Mouse (Mus musculus) frontal cortex, adult (tissue): Measurements from ENCODE around the gene Cox17.
"Not testable (repeated sequence)": the region's sequence is repeated elsewhere in the genome, so short reads cannot be mapped to it uniquely, and the experiment has no call there.

Experiments used
- ATAC-seq: cut with Nextera tagmentation; 2 replicates; pipeline ENCODE4 v1.9.2; 2017; ENCODE audit warnings: mild to moderate bottlenecking, moderate library complexity, mixed read lengths; ENCODE audit not compliant: low TSS enrichment

Cox17 gene

DNA sequence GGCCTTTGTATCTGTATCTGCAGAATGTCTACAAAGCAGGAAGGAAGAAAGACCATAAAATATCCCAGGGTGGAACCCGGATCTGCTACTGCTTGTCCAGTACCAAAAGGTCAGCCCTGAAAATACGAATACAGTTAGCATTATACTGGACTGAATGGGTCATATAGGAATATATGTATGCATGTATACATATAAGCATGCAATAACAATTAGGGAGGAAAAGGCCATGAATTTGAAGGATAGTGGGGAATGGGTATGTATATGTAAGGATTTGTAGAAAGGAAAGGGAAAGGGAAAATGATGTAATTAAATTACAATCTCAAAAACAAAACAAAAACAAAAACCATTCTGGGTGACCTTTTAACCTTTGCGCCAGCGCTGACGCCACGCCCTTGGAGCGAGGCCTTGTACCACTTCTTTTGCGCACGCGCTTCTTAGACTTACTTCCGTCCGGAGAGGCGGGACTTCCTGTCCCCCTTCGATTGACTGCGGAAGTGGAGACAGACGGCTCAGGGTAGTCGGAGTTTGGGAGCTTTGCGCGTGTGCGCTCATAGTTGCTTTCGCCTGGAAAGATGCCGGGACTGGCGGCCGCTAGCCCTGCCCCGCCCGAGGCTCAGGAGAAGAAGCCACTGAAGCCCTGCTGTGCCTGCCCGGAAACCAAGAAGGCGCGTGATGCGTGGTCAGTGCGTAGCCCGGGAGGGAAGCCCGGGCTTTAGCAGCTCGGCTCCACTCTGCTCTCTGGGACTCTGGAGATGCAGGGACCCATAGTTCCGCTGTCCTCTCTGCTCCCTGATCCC is at the start of gene Cox17, which contains the start of gene Gm21987:
Gene Cox17, plus strand, starts transcription at position 463 of the 797 bp plus-strand sequence.
Gene Gm21987, plus strand, starts transcription at position 512 of the 797 bp plus-strand sequence.
- peak; percentile 100 for ATAC-seq

DNA sequence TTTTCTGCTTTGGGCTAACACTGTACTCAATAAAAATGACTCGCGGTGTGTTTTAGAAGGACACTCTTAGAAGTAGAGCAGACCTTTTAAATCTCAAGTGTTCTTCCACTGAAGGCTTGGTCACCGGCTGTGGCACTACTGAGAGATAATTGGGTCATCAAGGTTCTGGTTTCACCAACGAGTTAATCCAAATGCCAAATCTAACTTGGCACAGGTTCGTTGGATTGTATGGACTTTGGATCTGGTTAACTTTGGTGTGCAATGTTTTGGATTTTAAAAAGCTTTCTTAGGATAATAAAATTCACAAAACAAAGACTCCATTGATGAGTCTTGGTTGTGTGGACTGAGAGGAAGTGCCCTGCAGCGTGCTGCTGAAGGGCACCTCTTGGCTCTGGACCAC is 48.4 kb upstream of the Cox17 start:
- ATAC-seq, result no peak

DNA sequence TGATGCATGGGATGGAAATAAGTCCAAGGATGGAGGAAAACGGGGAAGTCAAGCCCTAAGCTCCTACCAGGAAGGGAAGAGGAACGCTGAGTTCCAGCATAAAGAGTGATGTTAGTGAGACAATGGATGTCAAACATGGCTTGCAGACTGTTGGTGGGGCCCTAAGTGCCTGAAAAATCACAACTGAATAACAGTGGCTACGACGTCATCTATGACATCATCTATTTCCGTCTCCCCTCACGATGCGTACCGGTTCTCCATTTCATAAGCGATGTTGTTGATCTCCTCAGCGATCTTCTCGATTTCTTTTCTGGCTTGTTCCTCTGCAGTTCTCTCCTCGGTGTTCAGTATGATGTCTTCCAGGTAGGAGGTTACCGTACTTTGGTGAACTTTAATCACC is 44.4 kb upstream of the Cox17 start:
- ATAC-seq, result no peak

DNA sequence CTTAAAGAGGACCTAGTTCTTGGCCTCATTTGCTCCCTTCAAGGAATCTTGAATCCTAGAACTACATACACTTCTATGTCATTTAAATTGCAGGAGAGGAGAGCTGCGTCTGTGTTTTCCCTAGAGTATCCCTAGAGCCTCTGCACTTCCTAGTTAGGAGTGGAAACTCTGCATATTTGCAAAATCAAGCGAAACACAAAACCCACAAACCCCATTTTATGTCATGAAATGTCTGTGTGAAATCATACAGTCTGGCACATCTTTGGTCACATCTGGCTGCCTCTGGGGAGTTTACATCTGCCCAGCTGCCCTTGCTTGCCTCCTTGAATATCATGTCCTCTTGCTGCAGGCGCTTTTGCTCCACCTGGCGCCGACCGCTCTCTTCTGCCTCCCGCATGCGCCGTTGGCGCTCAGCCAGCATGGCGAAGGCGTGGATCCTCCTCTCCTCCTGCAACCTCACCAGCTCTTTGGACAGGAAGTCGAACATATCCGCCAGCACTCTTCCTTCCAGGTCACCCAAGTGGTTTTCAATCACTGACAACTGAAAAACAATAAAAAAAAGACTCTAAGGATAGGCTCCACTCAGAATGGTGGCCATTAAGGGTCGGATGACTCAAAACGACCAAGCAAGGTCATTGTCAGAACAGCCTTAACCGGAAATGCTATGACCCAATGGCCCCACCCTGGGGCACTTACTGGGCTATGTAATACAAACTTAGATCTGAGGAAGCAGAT is 42.2 kb upstream of the Cox17 start:
- ATAC-seq, result no peak

DNA sequence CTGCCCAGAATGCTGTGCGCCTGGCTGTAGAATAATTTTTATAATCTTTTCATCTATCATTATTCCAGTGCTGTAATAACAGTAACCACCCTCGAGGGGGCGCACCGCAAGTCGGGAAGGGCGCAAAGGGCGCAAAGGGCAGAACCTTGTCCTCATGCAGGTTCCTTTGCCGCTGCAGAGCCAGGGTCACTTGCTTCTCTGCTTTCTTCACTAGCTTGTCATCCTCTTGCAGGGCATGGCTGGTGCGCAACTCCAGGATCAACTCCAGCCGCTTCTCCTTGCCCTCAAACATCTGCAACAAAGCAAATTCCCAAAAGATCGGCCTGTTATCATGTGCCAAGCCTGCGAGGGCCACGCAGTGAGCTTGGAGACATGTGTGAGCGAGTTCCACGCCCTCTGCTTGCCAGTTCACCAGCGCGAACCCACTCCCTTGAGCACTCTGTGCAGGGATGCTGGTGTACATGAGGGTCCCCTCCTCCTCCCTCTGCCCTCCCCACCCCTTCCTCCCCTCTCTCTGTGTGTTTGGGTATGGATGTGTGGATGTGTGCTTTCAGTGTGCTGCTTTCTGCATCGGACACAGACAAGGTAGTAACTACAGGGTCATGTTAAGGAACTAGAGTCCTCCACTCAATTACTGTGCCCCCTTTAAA is 40.1 kb upstream of the Cox17 start:
- ATAC-seq, result no peak

DNA sequence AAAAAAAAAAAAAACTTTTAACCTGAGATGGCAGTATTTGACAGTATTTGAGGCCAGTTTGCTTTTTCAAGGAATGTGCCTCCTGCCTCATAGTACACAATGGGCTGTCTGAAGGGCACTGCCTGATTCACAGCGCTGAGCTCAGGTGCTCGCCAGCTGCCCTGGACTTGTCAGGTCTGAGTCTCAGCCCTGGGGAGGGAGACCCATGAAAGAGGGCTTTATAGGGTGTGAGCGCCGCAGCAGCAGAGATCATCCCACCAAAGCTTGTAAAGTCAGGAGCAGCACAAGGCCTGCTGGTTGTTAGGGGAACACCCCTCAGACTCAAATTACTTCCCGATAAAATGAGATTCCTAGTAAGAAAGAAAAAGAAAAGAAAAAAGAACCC is 39.6 kb upstream of the Cox17 start:
- no peak for ATAC-seq

DNA sequence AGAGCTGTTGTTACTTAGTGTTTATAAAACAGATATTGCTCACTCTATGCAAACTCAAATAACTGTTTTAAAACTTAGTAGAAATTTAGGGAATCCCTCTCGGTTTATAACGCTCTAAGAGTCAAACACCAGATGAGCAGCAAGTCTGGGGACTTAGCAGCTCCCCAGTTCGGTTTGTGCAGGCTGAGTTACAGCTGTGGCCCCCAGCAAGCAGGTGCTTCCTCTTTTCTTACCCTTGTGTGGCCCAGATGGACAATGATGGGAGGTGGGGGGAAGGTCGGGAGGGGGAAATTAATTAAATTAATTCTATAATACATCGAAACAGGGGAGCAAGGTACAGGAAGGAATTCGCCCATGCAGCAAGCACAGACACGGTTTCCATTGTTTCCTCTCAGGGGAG is 39.1 kb upstream of the Cox17 start:
- ATAC-seq, result no peak

DNA sequence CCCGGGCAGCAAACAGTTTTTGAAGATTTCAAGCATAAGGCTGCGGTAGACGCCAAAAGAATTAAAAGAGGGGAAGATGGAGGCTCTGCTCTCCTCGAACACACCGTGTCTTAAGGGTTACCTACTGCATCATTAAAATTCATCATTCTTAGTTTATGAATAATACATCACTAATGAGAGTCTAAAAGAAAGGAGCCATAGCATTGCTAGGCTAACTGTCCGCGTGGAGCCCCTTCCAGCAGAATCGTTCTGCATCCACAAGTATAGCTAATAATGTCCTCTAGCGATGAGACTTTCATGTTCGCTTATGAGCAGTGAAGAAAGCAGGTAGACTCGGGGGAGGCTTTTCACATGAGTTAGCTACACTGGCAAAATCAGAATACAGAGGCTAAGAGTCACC is 38.6 kb upstream of the Cox17 start:
- ATAC-seq, result no peak

DNA sequence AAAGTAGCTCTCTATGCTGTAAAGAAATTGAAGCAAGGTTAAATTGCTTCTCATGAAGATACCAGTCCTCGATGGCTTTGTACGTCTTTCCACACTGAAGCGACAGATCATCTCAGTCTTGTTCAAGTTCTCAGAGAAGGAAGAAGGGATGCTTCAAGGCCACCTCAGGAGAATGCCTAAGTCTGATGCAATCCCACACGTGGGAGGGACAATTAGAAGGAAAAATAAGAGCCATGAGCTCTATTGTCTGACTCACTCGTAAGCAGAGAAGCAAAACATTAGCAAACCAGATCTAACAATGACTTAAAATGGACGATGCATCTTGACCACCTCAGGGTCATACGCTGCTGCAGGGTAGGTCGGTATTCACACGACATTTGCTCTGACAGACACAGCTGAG is 28.3 kb upstream of the Cox17 start:
- ATAC-seq, result no peak

DNA sequence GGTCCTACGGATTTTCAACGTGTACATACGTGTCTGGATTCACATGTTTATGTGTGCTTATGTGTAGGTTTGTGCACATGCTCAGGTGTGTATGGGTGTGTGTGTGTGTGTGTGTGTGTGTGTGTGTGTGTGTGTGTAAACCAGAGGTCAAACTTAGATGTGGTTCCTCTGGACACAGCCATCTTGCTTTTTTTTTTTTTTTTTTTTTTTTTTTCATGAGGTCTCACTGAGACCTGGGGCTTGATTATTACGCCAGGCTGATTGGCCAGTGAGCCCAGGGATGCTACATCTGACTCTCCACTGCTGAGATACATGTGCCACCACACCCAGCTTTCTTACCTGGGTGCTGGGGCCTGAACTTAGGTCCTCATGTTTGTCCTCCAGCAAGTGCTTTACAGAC is 27.7 kb upstream of the Cox17 start:
- no peak for ATAC-seq

DNA sequence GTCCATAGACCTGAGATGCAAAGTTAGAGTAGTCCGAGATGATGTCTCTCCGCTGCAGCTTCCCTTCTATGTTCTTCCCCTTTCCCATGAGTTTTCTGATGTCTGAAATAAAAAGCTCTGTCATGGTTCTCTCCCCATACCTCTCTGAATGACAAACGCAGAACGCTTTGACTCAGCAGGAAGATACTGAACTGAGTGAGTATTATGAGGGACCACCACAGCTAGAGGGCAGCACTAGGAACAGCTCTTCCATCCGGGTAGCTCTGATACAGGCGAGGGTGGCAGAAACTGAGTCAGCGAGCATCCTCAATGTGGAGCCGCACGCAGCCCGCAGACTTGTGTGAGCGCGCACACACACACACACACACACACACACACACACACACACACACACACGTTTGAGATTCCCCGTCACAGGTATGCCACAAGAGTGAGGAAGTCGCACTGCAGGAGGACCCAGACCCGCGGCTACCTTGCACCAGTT is 25.3 kb upstream of the Cox17 start:
- ATAC-seq, result peak; percentile 98

DNA sequence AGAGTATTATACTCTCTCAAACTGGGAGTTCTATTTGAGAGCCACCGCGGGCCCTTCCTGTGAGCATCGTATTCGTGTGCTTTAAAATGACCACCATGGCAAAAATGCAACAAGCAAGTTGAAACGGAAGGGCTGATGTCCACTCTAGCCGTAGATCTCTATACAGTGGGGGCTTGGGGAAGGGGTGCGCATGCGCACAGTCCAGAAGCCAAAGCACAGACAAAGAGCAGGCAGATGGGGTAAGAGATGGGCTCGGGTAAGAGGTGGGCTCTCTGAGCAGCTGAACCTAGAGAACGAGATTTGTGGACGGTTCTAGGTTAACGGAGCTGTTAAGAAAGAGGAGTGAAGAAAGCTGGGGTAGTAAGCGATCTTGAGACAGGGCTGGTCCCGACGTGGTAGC is 22.5 kb upstream of the Cox17 start:
- no peak for ATAC-seq

DNA sequence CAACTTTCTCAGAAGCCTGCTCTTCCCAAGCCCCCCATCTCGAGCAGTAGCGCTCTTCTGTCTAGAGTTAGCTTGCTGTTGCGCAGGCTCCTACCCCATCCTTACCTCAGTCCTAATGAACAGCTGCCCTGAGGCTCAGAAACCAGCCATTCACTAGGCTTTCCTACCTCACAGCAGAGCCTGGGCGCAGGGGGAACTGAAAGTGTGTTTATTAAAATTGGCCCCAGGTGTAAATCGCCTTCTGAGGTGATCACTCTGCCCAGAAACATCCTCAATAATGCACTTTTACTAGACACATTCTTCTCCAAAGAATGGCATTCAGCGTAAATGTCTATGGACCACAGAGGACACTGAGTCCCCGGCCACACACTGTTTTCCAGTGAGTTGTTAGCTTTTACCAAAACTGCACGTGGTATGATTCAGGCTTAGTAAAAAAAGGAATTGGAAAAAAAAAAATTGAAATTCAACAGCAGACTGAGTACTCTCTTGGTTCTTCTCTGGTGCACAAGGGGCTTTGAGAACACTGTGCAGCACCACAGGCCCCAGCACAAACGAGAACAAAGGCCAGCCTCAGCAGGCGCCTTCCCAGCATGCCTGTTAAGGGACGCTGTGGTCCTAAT is 19.9 kb upstream of the Cox17 start:
- no peak for ATAC-seq

DNA sequence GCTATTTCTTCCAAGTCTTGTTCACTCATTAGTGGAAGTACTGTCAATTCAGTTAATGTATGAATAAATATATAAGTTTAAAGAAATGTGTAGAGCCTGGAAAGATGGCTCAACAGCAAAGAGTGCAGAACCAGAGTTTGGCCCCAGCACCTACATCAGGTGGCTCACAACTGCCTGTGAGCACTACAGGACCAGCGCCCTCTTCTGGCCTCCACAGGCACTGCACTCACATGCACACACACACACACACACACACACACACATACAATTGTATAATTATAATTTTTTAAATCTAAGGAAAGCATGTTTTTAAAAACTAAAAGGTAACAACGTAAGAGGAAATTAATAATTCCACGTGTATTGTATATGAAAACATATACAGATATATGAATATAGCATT is 17.5 kb upstream of the Cox17 start:
- no peak for ATAC-seq

DNA sequence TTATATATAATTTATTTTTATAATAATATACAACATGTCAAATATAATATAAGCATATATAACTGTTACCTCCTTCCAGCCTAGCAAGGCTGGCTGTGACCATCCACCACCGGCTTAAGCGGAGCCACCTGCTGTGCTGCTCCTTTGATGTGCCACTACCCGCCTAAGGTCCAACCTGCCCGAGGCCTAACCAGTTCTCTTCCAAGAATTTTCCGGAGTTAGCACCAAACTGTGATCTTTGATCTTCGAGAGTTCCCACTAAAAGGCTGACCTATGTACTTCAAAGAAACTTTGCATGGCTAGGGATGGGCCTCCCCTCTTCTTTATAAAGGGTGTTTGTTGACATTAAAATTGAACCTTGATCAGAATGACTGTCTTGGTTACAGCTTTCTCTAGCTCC is 12.4 kb upstream of the Cox17 start:
- no peak for ATAC-seq

DNA sequence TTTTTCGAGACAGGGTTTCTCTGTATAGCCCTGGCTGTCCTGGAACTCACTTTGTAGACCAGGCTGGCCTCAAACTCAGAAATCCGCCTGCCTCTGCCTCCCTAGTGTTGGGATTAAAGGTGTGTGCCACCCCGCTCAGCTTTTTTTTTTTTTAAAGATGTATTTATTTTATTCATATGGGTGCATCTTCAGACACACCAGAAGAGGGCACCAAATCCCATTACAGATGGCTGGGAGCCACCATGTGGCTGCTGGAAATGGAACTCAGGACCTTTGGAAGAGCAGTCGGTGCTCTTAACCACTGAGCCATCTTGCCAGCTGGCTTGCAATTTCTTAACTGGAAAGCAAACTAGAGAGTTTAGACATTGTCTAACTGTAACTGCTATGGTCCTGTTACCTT is 8.7 kb upstream of the Cox17 start:
- ATAC-seq, result not testable (repeated sequence)

DNA sequence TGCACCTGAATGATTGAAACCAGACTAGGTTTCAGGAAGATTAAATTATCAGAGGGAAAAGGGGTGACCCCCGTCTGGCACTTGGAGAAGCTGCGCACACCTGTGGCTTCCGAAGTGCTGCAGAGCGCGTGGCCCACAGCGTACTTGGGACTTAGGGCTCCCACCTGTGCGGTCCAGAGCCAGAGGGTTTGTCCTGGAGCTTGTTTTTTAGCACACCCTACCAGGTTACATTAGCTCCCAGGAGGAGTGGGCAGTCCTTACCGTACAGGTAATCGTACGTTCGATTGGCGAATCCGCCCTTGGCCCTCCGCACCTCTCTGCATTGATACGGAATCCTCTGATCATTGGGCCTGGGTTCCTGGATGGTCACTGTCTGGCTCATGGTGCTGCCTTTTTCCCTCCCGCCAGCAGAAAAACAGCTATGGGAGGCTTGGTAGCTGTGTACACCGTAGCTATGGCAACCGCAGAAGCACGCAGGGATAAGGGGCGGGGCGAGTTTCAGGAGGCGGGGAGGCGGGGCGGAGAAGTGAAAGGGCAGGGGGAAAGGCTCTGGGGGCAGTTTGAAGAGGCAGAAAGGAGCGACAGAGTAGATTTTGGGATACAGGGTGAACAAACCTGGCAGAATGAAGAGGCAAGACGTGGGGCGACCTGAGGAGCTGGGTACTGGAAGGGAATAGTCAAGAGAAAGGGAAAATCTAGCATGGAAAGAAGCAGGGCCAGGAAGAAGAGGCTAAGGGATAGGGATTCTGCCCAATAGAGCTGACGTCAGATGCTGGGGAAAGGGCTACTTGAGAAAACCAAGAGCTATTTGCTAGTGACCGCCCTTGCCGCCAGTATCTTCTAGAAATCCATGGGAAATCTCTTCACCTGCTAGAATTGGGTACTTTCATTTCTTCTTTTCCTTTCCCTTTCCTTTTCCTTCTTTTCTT is 5.1 kb upstream of the Cox17 start, which contains the start of gene Maats1:
Gene Maats1, minus strand, starts transcription at position 748 of the 929 bp plus-strand sequence.
- peak; percentile 96 for ATAC-seq

DNA sequence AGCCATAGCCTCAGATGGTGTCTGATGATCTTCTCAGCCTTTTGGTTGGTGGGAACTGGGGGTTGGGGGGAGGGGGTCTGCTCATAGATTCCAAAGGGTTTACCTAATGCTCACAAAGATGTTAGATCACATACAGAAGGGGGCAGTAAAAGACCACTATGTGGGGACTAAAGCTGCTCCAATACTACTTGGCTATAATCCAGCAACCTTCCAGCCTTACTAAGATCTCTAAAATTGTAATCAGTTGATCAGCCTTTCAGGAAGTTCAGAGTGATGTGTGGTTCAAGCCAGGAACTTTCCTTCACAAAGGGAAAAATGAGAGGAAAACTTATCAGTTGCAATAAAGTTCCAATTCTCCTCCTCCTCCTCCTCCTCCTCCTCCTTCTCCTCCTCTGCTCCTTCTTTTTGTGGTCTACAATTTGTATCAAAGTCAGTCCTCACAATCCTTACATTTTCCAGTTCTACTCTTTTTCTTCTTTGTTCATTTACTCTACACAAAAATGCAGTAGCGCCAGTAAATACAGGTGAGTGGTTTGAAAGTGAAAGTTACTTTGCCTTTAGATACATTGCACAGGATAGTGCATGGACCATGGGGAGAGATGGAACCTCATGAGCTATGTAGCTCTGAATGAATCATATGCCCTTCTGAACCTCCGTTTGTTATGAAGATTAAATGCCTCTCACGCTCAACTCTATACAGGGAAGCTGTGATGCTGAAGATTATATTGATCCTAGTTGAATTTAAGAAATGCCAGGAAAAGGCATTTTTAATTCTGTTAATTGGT is 1.7 kb upstream of the Cox17 start:
- no peak for ATAC-seq

DNA sequence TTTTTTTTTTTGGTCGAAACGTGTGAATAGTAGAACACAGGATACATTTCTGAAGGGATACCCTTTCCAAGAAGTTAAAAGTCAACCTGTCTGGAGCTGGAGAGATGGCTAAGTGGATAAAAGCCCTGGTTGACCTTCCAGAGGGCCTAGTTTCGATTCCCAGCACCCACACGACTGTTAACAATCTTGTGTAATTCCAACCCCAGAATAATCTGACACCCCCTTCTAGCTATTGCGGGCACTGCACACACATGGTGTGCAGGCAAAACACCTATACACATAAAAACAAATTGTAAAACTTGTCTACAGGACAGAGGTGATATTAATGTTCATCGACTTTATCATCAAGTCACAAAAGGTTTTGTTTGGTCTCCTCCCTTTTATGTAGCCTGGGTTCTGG is 797 bp downstream of the Cox17 start:
- ATAC-seq, result no peak

DNA sequence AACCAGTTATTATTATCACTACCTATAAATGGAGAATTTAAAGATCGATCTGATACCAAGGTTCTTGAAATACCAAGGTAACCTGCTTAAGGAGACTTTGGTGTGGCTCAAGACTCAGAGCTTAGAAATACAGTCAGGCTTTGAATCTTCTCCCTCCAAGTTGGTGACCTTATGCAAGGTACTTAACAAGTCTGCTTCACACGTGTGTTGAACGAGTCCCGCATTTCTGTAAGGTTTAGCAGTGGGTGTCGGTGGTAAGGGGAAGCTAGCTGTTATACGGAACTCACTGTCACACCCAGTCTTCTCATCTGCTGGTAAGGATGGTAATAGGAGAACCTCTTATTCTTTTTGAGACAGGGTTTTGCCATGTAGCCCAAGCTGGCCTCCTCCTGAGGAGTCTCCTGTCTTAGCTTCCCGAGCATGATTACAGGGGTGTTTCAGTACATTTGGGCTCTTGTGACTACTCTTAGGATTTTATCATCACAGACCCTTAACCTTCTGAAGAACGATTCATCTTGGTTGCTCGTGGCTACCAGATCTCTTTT is 1.5 kb downstream of the Cox17 start:
- ATAC-seq, result no peak
